In the genomic region with DNA sequence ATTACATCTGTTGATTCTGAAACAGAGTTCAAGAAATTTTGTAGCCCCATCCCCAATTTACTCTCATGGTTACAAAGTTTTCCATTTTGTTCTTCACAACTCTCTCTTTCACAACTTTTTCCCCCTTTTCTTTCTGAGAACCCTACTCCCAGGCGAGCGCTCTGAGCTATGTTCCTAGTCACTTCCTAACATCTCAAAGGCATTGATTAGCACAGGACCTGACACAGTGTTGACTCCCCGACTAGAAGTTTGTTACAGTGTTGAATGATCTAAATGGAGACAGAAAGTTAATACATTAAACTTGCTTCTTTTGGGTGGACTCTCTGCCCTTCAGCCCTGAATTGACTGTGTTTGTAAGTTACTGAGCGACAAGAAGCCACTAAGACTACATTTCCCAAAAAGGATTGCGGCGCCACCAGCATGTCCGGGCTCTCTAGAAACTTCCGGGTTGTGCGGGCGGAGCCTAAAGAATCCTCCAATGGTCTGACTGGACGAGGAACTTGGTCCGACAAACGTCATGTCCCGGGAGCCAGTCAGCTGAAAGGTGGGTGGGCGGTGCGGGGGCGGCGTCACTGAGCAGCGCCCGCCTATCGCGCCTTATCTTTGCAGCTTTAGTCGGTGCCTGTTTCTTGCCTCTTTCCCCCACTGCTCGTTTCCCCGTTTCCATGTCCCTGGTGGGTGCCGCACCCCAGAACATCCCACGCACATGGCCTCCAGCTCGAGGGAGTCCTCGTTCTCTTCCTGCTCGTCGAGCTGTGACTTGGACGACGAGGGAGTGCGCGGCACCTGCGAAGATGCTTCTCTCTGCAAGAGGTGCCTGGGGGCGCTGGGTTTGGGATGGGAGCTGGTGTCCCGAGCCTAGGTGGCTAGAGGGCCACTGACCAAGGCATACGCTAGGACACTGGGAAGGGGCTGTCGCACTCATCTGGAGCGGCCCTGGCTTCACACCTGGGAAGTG, we compare ENCODE assay signal across 8 mouse cellular contexts. TPM values are rescaled to one million over a fixed set of nuclear protein-coding genes. Genes with fewer than 3 reads are reported as not detected.
DNase-seq lines count a peak whose midpoint lies in the region; ATAC-seq and TF ChIP-seq lines count a peak whose summit lies in the region.

No protein-coding gene starts in this region.

- no peaks in the 10 kb centered on the region; the same call in 1 of the 2 replicates for H3K79me2 ChIP-seq in CH12.LX (replicated peaks; ENCODE audit: control insufficient read depth, extremely low read depth, insufficient read depth, poor library complexity, severe bottlenecking)

- peaks cover 8 to 31% of the 10 kb centered on the region in 2 experiments; a peak in 3 of 4 replicates for H3K4me1 ChIP-seq in CH12.LX (ENCODE audit: control insufficient read depth in 1 of 2, insufficient read depth in 2 of 2)
- H3K4me1 ChIP-seq in forebrain, embryonic 11.5 days (replicated peaks; ENCODE audit: control insufficient read depth, insufficient read depth, low read length) = peaks cover 8% of the 10 kb centered on the region; the same call in 1 of the 2 replicates
- peaks cover 13% of the 10 kb centered on the region for H3K4me1 ChIP-seq in heart, embryonic 16.5 days (ENCODE audit: control insufficient read depth, insufficient read depth, low read length)
- H3K4me1 ChIP-seq in liver, embryonic 15.5 days (replicated peaks) = peaks cover 28% of the 10 kb centered on the region
- peaks cover 12% of the 10 kb centered on the region for H3K4me1 ChIP-seq in neural tube, embryonic 12.5 days

- peak; percentile 99 for ATAC-seq in forebrain, embryonic 11.5 days (replicated peaks; ENCODE audit: low FRiP score)
- ATAC-seq in heart, embryonic 16.5 days (replicated peaks; ENCODE audit: extremely low read depth, insufficient read depth, low FRiP score) = peak; percentile 99
- ATAC-seq in liver, embryonic 15.5 days (ENCODE audit: insufficient read depth) = peak; percentile 100
- peak; percentile 99 for ATAC-seq in neural tube, embryonic 12.5 days (ENCODE audit: low FRiP score, low read depth)

- H3K4me3 ChIP-seq in CH12.LX (replicated peaks in 1 of 3; ENCODE audit: low read depth in 2 of 3, low read length in 2 of 3, poor library complexity in 1 of 3) = peak overlapping the region; percentile 71 to 91 (median 80)
- peak overlapping the region; percentile 78 for H3K4me3 ChIP-seq in forebrain, embryonic 11.5 days (ENCODE audit: low read depth, low read length)
- H3K4me3 ChIP-seq in heart, embryonic 16.5 days (ENCODE audit: low read length) = peak overlapping the region; percentile 83
- peak overlapping the region; percentile 91 for H3K4me3 ChIP-seq in liver, embryonic 15.5 days (replicated peaks)
- peak overlapping the region; percentile 84 for H3K4me3 ChIP-seq in neural tube, embryonic 12.5 days

- peak overlapping the region; percentile 52 for H3K9ac ChIP-seq in CH12.LX (ENCODE audit: insufficient read depth, low read depth)
- H3K9ac ChIP-seq in forebrain, embryonic 11.5 days (ENCODE audit: low read length) = peak overlapping the region; percentile 74
- H3K9ac ChIP-seq in heart, embryonic 16.5 days (ENCODE audit: low read length) = peak overlapping the region; percentile 84
- peak overlapping the region; percentile 93 for H3K9ac ChIP-seq in liver, embryonic 15.5 days
- peak overlapping the region; percentile 74 for H3K9ac ChIP-seq in neural tube, embryonic 12.5 days

- WGBS in forebrain, embryonic 11.5 days = 4% methylated on average over 41 of the region's 41 CpGs
- 4% methylated on average over 41 of the region's 41 CpGs for WGBS in heart, embryonic 16.5 days
- 4% methylated on average over 41 of the region's 41 CpGs for WGBS in liver, embryonic 15.5 days (ENCODE audit: insufficient replicate concordance)
- 5% methylated on average over 41 of the region's 41 CpGs for WGBS in neural tube, embryonic 12.5 days

- peaks cover 0 to 10% of the 10 kb centered on the region in 2 experiments for H3K36me3 ChIP-seq in CH12.LX (replicated peaks in 1 of 2; ENCODE audit: control insufficient read depth in 1 of 2, insufficient read depth in 1 of 2, low read length in 1 of 2)
- H3K36me3 ChIP-seq in forebrain, embryonic 11.5 days (ENCODE audit: control insufficient read depth, insufficient read depth, low read length) = no peaks in the 10 kb centered on the region
- no peaks in the 10 kb centered on the region for H3K36me3 ChIP-seq in heart, embryonic 16.5 days (ENCODE audit: control insufficient read depth, insufficient read depth)
- no peaks in the 10 kb centered on the region for H3K36me3 ChIP-seq in liver, embryonic 15.5 days (replicated peaks)
- no peaks in the 10 kb centered on the region for H3K36me3 ChIP-seq in neural tube, embryonic 12.5 days

- peak overlapping the region; percentile 81 for H3K4me2 ChIP-seq in CH12.LX (ENCODE audit: insufficient read depth, low read depth, poor library complexity, severe bottlenecking)
- peak overlapping the region; percentile 85 for H3K4me2 ChIP-seq in forebrain, embryonic 11.5 days (ENCODE audit: low read depth, low read length, severe bottlenecking)
- H3K4me2 ChIP-seq in heart, embryonic 16.5 days (ENCODE audit: low read depth, low read length) = peak overlapping the region; percentile 92
- H3K4me2 ChIP-seq in liver, embryonic 15.5 days = peak overlapping the region; percentile 89
- peak overlapping the region; percentile 91 for H3K4me2 ChIP-seq in neural tube, embryonic 12.5 days (replicated peaks)

- TF ChIP-seq RAD21 in CH12.LX (IDR thresholded peaks at IDR 0.05; ENCODE audit: low read depth, low read length) = no peak

- H3K27me3 ChIP-seq in CH12.LX (replicated peaks) = peaks cover 2% of the 10 kb centered on the region
- H3K27me3 ChIP-seq in forebrain, embryonic 11.5 days (ENCODE audit: control insufficient read depth, insufficient read depth, low read length) = no peaks in the 10 kb centered on the region
- H3K27me3 ChIP-seq in heart, embryonic 16.5 days (ENCODE audit: control insufficient read depth, insufficient read depth, low read length) = no peaks in the 10 kb centered on the region
- no peaks in the 10 kb centered on the region for H3K27me3 ChIP-seq in liver, embryonic 15.5 days
- no peaks in the 10 kb centered on the region for H3K27me3 ChIP-seq in neural tube, embryonic 12.5 days (replicated peaks)

- peak; percentile 98 for DNase-seq in CH12.LX (ENCODE audit: extremely low read depth)
- peak; percentile 98 for DNase-seq in c-Kit-positive CD71-positive TER-119-negative erythroid progenitor cells, embryonic 14.5 days (ENCODE audit: low read depth)
- peak; percentile 95 for DNase-seq in forebrain, embryonic 11.5 days (ENCODE audit: low spot score)
- peak; percentile 96 to 99 for DNase-seq in kidney, postnatal 36 days
- DNase-seq in telencephalon, adult 2 months (ENCODE audit: low read depth, low spot score) = peak; percentile 98

- TF ChIP-seq CTCF in CH12.LX (conservative IDR thresholded peaks at IDR 0.05 in 1 of 2, IDR thresholded peaks at IDR 0.05 in 1 of 2; ENCODE audit: low read depth in 2 of 2, low read length in 2 of 2) = no peak

- TF ChIP-seq EP300 in CH12.LX (IDR thresholded peaks at IDR 0.05; ENCODE audit: low read length) = no peak

- dilution Hi-C loops in CH12.LX (cut with MboI; ENCODE audit: extremely low pct_ligation_motif_present, extremely low pct_unique_long_range_greater_than_20kb, low sequenced_read_pairs) = no loop called here

- in situ Hi-C loops in CH12.LX (cut with MboI; ENCODE audit: low pct_ligation_motif_present, low pct_unique_long_range_greater_than_20kb, low sequenced_read_pairs) = no loop called here

- H3K9me3 ChIP-seq in CH12.LX (replicated peaks; ENCODE audit: low read length) = no peaks in the 10 kb centered on the region
- H3K9me3 ChIP-seq in forebrain, embryonic 11.5 days (ENCODE audit: control insufficient read depth, low read length) = no peaks in the 10 kb centered on the region
- no peaks in the 10 kb centered on the region for H3K9me3 ChIP-seq in heart, embryonic 16.5 days (replicated peaks; ENCODE audit: control insufficient read depth, low read length)
- no peaks in the 10 kb centered on the region for H3K9me3 ChIP-seq in liver, embryonic 15.5 days (replicated peaks)
- no peaks in the 10 kb centered on the region for H3K9me3 ChIP-seq in neural tube, embryonic 12.5 days

- TF ChIP-seq POLR2A in CH12.LX (IDR thresholded peaks at IDR 0.05; ENCODE audit: low read depth, low read length) = peak; percentile 73

- H3K27ac ChIP-seq in CH12.LX (ENCODE audit: insufficient read depth, low read depth) = no peak overlapping the region
- no peak overlapping the region for H3K27ac ChIP-seq in forebrain, embryonic 11.5 days (ENCODE audit: low read depth, low read length)
- peak overlapping the region; percentile 49; the same call in 1 of the 2 replicates for H3K27ac ChIP-seq in heart, embryonic 16.5 days (ENCODE audit: low read length)
- peak overlapping the region; percentile 81 for H3K27ac ChIP-seq in liver, embryonic 15.5 days (replicated peaks)
- no peak overlapping the region for H3K27ac ChIP-seq in neural tube, embryonic 12.5 days

TF ChIP-seq in CH12.LX, 34 proteins besides CTCF, POLR2A, EP300 and RAD21 (continues in another document):
- TF ChIP-seq BHLHE40 (IDR thresholded peaks at IDR 0.05; ENCODE audit: low read depth, low read length) (peak; percentile 15; the same call in 1 of the 2 replicates), HCFC1 (IDR thresholded peaks at IDR 0.05; ENCODE audit: low read depth, low read length) (peak; percentile 99), GABPA (IDR thresholded peaks at IDR 0.05; ENCODE audit: insufficient replicate concordance, low read depth, low read length) (peak; percentile 42; the same call in 1 of the 2 replicates), ZKSCAN1 (IDR thresholded peaks at IDR 0.05; ENCODE audit: borderline replicate concordance, low read depth, low read length) (no peak), E2F4 (IDR thresholded peaks at IDR 0.05; ENCODE audit: insufficient replicate concordance, low read depth, low read length) (no peak)

RNA-seq across cellular contexts. Expression of a gene that starts 8.0 kb away (rescaled TPM):
- 5.8 and 6.7 TPM in 2 replicates for total RNA-seq in CH12.LX (2012; rRNA removed)
- 6.3 and 7.4 TPM in 2 replicates for total RNA-seq in CH12.LX (2014; rRNA removed)
- 43.7 and 56.1 TPM in 2 replicates for polyA plus RNA-seq in CH12.LX (2012; ENCODE audit: insufficient read length, low read depth)
- polyA plus RNA-seq in forebrain, embryonic 11.5 days (2014; fragmentation: Nextera tagmentation; extraction: Ambion mirVana) = 32.4 and 35.6 TPM in 2 replicates
- polyA plus RNA-seq in heart, embryonic 16.5 days (2015; fragmentation: Nextera tagmentation; extraction: Ambion mirVana) = 14.3 and 15.1 TPM in 2 replicates
- polyA plus RNA-seq in liver, embryonic 15.5 days (2015; fragmentation: Nextera tagmentation; extraction: Ambion mirVana) = 10.2 and 10.3 TPM in 2 replicates
- polyA plus RNA-seq in neural tube, embryonic 12.5 days (2016; fragmentation: Nextera tagmentation; extraction: Ambion mirVana) = 19.7 and 23.1 TPM in 2 replicates

RNA-seq across cellular contexts. Expression of a gene that starts 8.1 kb away (rescaled TPM):
- 26.4 and 27.6 TPM in 2 replicates for total RNA-seq in CH12.LX (2012; rRNA removed)
- 34.8 and 38.0 TPM in 2 replicates for total RNA-seq in CH12.LX (2014; rRNA removed)
- 26.4 and 28.6 TPM in 2 replicates for polyA plus RNA-seq in CH12.LX (2012; ENCODE audit: insufficient read length, low read depth)
- 60.6 and 63.5 TPM in 2 replicates for polyA plus RNA-seq in forebrain, embryonic 11.5 days (2014; fragmentation: Nextera tagmentation; extraction: Ambion mirVana)
- polyA plus RNA-seq in heart, embryonic 16.5 days (2015; fragmentation: Nextera tagmentation; extraction: Ambion mirVana) = 38.5 and 39.8 TPM in 2 replicates
- 21.2 and 22.3 TPM in 2 replicates for polyA plus RNA-seq in liver, embryonic 15.5 days (2015; fragmentation: Nextera tagmentation; extraction: Ambion mirVana)
- 69.2 and 71.6 TPM in 2 replicates for polyA plus RNA-seq in neural tube, embryonic 12.5 days (2016; fragmentation: Nextera tagmentation; extraction: Ambion mirVana)

Comparison
In these comparisons a context has a peak if more than half of its experiments do, and no peak if none do; other contexts are left out.
1. H3K27ac ChIP-seq: peak in heart, embryonic 16.5 days (single experiment) and liver, embryonic 15.5 days (single experiment); none in CH12.LX (single experiment), forebrain, embryonic 11.5 days (single experiment) and neural tube, embryonic 12.5 days (single experiment).
2. Peak in every context shown above with its lines, with median percentiles within 50 percentile points of each other: DNase-seq, H3K4me2 ChIP-seq, H3K4me3 ChIP-seq, H3K9ac ChIP-seq and ATAC-seq.